Mouse (Mus musculus) CD4-positive, CD25-positive, alpha-beta regulatory T cell, adult 4 months (primary cell): Measurements from ENCODE around the gene Cenpq. TPM values are rescaled to one million over a fixed set of nuclear protein-coding genes. Genes with fewer than 3 reads are reported as not detected.

Experiments used
- polyA plus RNA-seq, 2 experiments: library from polyadenylated mRNA; unstranded; fragments of 100-300 nt; shearing (Covaris generic); gene quantifications; one replicate each; pipeline ENCODE4 v1.2.1; 2017

Cenpq gene
- polyA plus RNA-seq, 2 experiments from 2014 or later: 34.2 to 35.1 TPM

Other genes starting within 250 kb of the Cenpq start
- gene Esp1, start 207.9 kb downstream of the Cenpq start, polyA plus RNA-seq: not detected
- gene Crisp2, start 128.0 kb downstream of the Cenpq start, polyA plus RNA-seq: not detected
- gene Rhag, start 123.9 kb downstream of the Cenpq start, polyA plus RNA-seq: not detected
- gene 9130008F23Rik, start 54.5 kb downstream of the Cenpq start, polyA plus RNA-seq: 1 to 10 TPM in 1 of 2 experiments, under 1 TPM in 1; 0.30 to 1.2 TPM
- gene Glyatl3, start 20.7 kb downstream of the Cenpq start, polyA plus RNA-seq: not detected
- 10 to 100 TPM; 18.3 to 19.6 TPM for gene Mut, start 362 bp downstream of the Cenpq start, polyA plus RNA-seq